Mouse (Mus musculus): ENCODE data around the gene Prnp. TPM values are rescaled to one million over a fixed set of nuclear protein-coding genes. Genes with fewer than 3 reads are reported as not detected.
A peak's percentile ranks its signal among the peaks of the same experiment; 100 is the strongest.

Gene Prnp
- total RNA-seq, 2 experiments from 2014 or later: 102 to 117 TPM

DNA sequence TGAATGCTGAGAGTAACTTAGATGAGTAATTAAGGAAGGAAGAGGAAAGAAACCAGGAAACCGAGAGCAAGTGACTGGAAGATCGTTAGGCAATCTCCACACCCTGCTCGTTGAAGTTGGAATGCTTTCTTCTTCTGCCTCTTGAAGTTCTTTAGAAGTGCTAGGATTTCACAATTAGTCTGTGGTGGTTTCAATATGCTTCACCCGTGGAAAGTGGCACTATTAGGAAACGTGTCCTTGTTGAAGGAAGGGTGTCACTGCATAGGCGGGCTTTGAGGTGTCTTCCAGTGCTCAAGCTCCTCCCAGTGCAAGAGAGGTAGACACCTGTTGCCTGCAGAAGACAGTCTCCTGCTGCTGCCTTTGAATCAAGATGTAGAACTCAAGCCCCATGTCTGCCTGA is 4.0 kb upstream of the Prnp start:
- intact Hi-C loops (cut with DNase I): no loop called here
- DNase-seq: no peak

DNA sequence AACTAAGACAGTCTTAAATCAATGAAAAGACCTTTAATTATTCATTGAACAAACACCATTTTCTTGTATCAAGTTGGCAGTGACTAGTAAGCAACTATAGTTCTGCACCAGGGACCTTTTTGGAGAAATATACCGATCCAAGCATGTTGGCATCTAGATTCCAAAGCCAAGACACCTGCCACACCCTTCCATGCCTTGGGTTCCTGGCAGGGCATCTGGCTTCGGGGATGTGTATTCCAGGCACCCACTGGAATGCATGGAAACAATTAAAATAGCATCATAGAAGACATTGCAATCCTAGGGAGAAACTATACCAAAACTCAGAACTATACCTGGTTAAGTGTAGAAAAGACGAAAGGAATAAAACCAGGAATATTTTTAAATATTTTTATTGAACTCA is 3.5 kb upstream of the Prnp start:
- no peak for DNase-seq
- intact Hi-C loops (cut with DNase I): no loop called here

DNA sequence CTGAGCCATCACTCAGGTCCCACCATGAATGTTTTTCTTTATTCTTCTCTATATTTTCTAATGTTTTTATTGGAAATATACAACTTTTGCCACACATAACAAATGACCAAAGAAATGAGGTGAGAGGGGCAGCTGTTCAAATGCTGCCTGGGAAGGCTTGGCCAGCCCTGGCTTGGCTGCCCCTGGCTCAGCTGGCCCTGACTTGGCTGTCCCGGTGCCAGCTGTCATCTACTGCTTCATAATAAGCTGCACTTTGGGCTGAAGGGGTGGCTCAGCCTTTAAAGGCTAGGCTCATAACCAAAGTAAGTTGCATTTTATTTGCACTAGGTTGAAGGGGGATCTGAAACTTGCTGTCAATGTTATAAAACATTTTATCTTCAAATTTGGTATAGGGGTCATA is 2.9 kb upstream of the Prnp start:
- intact Hi-C loops (cut with DNase I): no loop called here
- peak in 1 of 2 experiments; percentile 44 for DNase-seq

DNA sequence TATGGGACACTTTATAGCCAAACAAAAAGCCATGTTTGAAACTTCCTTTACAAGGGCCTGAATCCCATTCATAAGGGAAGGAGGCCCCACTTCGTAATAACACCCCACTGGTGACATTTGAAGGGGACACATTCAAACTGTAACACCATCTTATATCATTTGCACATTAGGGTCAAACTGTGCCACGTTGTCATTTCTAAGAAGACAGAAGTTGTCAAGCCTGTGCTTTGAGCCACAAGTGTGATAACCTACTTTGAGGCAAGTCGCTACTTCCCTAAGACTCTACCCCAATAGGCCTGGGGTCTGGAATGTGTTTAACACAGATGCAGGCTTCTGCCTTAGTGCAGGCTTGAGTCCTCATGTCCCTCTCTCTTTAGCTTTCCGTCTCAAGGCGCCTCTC is 2.4 kb upstream of the Prnp start:
- intact Hi-C loops (cut with DNase I): no loop called here
- DNase-seq: no peak

DNA sequence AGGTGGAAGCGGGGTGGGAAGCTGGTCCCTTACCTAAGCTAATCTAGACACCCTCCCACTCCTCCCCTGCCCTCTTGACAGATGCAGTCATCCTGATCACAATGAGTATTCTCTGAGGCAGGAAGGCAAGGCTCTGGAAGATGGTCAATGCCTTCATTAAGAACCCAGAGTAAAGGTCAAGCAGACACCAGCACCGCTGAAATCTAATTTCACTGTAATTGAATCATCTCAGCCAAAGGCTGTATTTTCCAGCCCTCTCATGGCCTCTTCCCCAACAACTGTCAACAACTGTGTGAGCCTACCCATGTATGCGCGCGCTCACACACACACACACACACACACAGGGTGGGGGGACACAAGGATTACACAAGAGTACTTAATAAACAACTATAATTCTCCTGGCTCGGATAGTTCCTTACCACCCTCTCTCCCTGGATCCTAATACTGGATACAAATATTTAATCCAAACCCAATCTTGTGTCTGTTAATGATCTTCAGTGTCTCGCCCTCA is 1.3 kb upstream of the Prnp start:
- DNase-seq: peak in 1 of 2 experiments; percentile 40
- intact Hi-C loops (cut with DNase I): no loop called here

DNA sequence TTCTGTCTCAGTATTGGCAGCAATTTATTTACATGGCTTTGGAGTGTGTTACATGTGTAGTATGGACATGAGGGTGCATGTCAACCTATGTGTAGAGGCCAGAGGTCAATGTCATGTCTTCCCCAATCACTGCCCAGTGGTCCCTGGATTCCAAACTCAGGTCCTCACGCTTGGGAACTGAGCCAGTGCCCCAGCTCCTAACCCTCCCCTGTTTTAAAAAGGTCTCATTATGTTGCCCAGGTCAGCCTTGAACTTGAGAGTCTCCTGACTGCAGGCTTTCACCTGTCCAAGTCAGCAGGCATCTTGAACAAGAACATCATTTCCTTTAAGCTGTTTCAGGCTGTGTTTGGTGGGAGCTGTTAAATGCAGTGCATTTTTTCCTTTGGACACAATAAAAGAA is 822 bp upstream of the Prnp start:
- intact Hi-C loops (cut with DNase I): no loop called here

DNA sequence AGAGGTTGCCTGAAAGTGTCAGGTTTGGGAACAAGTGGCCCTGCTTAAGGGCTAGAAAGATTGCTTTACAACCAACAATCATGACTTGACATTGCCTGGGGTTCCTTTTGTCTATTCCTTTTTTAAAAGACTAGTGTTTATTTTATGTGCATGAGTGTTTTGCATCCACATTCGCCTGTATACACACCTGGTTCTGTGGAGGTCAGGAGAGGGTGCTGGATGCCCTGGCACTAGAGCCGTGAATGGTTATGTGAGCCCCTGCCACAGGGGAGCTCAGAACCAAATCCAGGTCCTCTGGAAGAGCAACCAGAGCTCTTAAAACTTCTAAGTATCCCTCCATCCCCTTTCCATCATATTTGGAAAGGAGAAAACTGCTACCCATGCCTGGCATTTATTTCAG is 1.1 kb downstream of the Prnp start:
- intact Hi-C loops (cut with DNase I): no loop called here
- no peak for DNase-seq

More for the DNA sequence above, 822 bp upstream of the Prnp start:
- DNase-seq: no peak

DNA sequence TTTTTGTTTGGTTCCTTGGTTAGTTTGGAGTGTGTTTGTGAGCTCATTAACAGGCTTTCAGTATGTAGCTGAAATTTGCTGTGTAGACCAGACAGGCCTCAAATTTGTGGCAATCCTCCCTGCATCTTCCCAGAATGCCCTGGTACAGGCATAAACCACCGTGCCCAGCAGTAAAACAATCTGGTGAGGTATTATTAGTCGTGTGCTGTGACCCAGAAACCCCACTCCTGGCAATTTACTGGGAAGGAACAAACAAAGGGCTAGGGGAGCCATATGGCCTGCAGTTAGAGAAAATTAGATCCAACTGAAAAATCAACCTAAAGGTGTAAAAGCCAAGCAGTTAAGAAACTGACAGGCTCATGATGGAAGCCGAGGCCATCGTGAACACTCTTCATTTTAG is 1.6 kb downstream of the Prnp start:
- intact Hi-C loops (cut with DNase I): no loop called here

DNA sequence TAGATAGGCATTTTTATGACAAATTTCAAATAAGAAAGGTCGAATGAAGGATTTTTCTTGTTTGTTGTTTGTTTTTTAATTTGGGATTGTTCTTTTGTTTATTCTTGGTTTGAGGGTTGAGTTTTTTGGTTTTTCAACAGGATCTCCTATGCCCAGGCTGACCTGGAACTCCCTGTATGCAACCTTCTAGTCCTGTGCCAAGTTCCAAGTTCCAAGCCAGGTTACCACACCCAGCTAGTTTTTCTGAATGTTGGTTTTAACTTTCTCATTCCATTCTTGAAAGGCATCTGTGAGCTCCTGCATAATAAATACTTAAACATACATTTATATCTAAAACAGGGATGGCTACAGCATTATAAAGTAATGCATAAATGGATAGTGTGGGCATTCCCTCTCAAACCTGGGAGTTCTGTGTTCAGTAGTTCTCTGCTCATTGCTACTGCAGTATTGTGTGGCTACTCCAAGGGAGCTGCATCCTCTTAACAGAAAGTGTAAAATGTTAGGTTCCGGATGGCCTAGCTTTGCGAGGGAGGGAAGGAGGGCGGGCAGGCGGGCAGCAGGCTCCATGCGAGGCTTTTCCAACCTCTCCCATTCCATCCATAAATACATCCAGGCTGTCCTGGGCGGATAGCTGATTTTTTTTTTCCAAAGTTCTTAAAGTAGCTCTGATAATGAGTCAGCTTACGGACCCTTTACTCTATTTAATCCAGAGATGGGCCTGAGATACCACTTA is 3.0 kb downstream of the Prnp start:
- DNase-seq: no peak
- intact Hi-C loops (cut with DNase I): no loop called here

More for the DNA sequence above, 1.6 kb downstream of the Prnp start:
- DNase-seq: no peak

DNA sequence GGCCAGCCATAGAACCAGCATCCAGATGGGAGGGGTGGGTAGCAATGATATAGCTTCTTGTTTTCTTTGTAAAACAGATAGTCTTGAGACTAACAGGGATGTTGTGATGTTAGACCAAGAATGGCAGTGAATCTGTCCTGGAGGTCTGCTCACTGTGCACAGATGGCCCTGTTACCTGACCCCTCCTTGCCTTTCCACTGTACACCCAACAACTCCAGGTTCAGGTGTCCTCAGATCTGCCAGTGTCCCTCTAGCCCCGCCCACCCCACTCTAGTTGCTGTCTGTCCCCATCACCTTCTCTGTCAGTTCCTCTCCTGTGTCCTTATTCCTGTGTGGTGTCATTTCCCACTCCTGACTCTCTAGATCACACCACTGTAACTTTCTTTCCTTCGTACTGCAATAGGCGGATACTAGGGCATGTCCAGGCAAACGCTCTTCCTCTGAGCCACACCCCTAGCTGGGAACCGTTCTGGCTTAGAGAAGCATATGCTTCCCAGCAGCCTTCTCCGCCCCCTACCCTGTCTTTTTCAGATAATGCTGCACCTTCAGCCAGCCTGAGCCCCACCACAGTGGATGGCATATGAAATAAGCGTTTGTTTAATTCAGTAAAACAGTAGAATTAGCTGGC is 22.7 kb downstream of the Prnp start:
- intact Hi-C loops (cut with DNase I): no loop called here
- DNase-seq: no peak

DNA sequence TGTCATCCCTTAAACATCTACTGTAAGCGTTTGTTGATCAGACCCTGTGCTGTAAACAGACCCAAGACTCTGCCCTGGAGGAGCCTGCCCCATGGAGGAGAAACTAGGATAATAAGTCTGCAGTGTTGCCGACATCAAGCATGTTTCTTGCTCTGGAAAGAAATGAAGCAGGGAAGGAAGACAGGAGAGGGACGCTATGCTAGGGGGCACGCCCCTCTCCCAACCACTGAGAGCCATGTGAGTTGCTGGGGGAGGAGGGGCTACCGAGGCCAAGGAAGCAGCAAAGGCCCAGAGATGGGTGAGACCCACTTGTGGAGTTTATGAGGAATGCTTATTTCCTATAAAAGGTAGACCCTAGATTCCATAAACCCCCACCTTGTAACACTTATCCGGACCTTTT is 23.3 kb downstream of the Prnp start:
- no peak for DNase-seq
- intact Hi-C loops (cut with DNase I): no loop called here

DNA sequence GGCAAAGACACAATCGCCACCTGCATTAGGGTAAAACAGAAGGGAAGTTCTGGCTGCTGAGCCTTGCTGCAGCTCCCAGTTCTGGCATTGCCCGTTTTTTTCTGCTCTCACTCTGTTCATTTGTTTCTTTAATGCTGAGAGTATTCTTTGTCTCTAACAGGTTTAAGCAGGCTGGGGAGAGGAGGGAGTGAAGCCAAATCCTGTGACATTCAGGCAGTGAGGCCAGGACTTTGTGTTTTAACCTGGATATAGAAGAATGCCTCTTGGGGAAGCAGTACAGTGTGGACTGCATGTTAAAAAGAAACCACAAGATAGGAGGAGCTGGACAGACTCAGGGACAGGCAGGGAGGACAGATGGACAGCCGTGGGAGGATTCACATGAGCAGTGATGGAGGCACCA is 23.9 kb downstream of the Prnp start:
- intact Hi-C loops (cut with DNase I): no loop called here
- DNase-seq: no peak

DNA sequence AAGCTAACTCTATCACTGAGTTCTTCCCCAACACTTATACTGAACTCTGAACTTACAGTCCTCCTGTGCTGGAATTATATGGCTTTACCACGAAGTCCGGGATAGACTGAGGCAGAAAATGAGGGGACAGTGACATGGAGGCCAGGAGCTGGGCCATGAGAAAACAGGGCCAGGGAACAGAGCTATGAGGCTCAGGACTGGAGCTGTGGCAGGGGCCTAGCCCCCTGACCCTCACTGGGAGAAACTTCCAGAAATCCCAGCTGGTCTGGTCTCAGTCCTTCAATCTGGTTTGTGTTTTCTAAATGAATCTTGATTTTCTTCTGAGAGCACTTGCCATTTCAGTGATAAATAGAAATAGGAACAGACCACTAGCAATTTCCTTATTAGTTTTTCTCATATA is 24.5 kb downstream of the Prnp start:
- intact Hi-C loops (cut with DNase I): no loop called here
- DNase-seq: no peak

DNA sequence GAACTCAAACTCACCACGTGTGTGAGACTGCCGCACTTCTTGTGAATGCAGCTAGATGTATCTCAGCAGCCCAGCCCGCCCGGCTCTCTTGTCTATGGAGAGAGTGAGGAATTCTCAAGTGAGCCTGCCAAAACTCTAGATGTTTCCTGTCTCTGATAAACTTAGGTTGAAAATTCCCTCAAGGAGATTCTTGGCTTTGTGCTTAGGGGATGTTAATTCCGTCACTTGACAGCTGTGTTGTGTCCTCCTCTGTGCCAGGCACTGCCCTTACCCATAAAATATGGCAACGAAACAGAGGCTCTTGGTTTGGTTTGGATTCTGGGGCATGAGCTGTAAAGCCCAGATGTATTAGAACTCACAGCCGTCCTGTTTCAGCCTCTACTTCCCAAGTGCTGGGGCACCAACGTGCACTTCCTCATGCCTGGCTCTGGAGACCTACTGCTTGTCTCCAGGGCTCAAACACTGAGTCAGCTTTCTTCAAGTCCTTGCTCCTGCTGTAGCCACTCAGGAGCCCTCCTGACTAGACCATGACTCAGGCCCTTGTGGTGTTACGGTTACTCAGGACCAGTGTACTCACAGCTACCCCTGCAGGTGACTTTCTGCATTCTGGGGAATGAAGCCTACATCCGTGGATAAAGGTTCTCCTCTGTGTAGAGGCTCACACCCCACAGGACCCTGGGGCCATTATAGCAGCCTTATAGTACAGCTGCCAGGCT is 25.8 kb downstream of the Prnp start:
- intact Hi-C loops (cut with DNase I): loop anchor here (5.0 kb wide), 1 partner anchor 33 kb away; no protein-coding TSS in a partner anchor
- peak; percentile 18 to 44 for DNase-seq

DNA sequence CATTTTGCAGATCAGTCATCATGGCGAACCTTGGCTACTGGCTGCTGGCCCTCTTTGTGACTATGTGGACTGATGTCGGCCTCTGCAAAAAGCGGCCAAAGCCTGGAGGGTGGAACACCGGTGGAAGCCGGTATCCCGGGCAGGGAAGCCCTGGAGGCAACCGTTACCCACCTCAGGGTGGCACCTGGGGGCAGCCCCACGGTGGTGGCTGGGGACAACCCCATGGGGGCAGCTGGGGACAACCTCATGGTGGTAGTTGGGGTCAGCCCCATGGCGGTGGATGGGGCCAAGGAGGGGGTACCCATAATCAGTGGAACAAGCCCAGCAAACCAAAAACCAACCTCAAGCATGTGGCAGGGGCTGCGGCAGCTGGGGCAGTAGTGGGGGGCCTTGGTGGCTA is 26.7 kb downstream of the Prnp start:
- intact Hi-C loops (cut with DNase I): loop anchor here (5.0 kb wide), 1 partner anchor 34 kb away; no protein-coding TSS in a partner anchor
- DNase-seq: no peak

DNA sequence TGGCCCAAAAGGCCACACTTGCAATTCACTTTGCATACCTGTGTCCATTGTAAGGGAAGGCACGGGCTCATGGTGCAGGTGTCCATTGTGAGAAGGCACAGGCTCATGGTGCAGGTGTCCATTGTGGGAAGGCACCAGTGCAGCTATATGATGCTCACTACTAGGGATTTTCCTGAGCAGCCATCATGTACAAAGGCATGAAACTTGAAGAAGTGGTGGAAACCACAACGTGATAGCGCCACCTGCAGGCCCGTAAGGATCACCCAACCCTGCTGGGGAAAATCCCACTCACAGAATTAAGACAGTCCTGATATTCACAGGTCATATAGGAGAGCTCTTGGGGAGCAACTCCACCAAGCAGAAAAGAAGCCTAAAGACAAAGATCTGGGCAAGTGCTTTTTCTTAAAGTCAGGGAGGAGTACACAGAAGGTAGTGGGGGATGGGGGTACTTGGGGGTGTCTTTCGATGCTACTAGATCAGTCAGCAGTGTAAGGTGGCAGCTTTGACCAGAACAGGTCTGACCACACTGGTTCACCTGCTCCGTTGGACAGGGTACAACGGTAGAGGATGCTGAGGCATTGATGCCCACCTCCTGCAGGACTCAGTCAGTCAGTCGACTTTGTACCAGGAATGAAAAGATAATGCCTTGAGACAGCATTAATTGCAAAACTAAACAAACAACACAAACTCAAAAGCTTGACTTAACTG is 29.8 kb downstream of the Prnp start:
- intact Hi-C loops (cut with DNase I): loop anchor here (1.0 to 5.0 kb wide), 2 partner anchors 37 to 111 kb away; no protein-coding TSS in a partner anchor
- peak; percentile 53 to 74 for DNase-seq

DNA sequence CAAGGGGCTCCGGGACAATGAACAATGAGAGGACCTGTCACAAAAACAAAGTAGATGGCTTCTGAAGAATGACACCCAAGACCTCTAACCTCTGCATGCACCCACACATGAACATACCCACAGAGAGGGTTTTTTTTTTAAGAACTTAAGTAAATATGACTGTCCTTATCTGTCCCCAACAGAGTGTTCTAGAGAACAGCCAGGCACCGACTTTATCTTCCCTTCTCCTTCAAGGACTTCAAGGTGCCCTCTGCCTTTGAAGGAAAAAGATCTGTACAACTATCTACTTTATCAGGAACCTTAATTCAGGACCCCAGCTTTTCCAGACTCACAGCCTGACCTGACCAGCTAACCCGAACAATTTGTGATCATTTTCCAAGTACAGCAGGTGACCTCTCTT is 30.8 kb downstream of the Prnp start:
- intact Hi-C loops (cut with DNase I): no loop called here
- no peak for DNase-seq

DNA sequence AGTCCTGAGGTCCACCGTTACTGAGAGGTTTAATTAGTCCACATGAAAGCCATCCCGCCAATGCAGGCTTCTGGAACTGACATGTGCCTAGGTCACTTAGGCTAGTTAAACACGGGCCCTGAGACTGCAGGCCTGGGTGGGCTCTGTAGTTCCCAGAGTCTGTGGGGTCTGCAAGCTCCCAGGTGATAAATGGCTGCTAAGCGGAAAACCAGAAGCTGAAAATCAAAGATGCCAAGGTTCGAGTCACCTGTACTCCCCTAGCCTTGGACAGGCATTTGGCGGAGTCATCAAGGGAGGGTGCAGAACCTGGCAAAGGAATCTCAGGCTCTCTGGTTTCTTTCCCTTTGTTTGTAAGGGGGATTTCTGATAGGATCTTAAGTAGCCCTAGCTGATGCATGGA is 31.8 kb downstream of the Prnp start:
- peak in 1 of 2 experiments; percentile 0 for DNase-seq
- intact Hi-C loops (cut with DNase I): no loop called here

DNA sequence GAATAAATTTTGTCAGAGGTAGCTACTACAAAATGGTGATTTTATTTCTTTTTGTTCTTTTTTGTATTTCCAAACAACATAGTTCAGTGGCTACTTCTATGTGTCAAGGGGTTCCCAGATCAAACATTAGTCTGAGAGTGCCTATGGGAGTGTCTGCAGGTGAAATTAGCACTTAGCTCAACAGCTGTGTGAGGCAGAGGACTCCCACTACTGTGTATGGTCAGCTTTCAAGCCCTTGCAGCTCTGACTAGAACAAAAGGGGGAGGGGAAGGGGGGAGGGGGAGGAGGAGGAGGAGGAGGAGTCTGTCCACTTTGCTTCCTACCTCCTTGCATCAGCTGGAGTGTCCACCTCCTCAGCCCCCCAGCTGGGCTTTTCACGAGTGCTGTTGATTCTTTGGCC is 34.6 kb downstream of the Prnp start:
- no peak for DNase-seq
- intact Hi-C loops (cut with DNase I): no loop called here

DNA sequence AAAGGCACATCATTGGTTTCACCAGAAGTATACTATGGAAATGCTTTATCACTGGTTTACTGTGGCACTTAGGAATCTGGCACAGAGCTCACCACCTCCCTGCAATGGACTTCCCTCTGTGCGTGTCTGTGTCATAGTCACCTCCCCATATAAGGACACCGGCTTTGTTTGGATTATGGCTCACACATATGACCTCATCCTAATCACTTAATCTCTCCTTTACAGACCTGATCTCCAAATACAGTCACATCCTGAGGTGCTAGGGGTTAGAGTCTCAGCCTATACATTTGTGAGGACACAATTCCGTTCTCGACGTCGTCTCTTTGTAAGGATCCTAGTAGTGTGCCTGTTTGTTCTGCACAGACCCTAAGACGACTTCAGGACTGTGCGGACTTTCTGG is 35.5 kb downstream of the Prnp start:
- peak in 1 of 2 experiments; percentile 0 for DNase-seq
- intact Hi-C loops (cut with DNase I): loop anchor here (5.0 kb wide), 1 partner anchor 383 kb away; the partner anchor contains the start of gene Adra1d

DNA sequence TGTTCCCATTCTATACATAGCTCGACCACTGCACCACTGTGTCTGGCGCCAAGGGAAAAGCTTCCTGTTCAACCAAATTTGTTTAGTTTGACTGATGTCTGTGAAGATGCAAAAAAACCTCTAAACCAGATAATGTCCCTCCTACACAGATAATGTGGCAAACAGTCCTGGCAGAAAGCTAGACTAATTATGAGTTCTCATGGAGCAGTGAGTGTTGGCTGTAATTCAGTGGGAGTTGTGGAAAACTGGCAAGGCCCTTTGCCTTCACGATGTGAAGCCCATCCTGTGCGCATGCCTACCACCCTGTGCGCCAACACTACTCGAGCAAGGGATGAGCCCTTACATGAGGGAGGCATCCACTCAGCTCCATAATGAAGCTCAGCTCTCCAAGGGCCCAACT is 36.0 kb downstream of the Prnp start:
- intact Hi-C loops (cut with DNase I): loop anchor here (5.0 kb wide), 1 partner anchor 383 kb away; the partner anchor contains the start of gene Adra1d
- peak in 1 of 2 experiments; percentile 0 for DNase-seq

Measured in heart, postnatal 36 days (tissue).